Mouse (Mus musculus) heart, embryonic 14.5 days (tissue): ENCODE results near the gene Tdrd3. TPM values are rescaled to one million over a fixed set of nuclear protein-coding genes. Genes with fewer than 3 reads are reported as not detected.
A peak's percentile ranks its signal among the peaks of the same experiment; 100 is the strongest.

Experiments used
- ATAC-seq: fragments of 200-750 bp; cut with Nextera tagmentation; 2 replicates; pipeline ENCODE4 v1.8.0; 2017; ENCODE audit warnings: low read depth, moderate TSS enrichment; ENCODE audit not compliant: insufficient number of reproducible peaks, insufficient read depth, low FRiP score
- H3K27ac ChIP-seq, 2 experiments: fragments of 200-500 bp in 1 of 2; fragments of 300-500 bp in 1 of 2; sonication (generic) in 1 of 2; replicated peaks in 1 of 2; 2 replicates each; pipeline ENCODE4 v1.5.1; 2012 to 2014; ENCODE audit warnings: low read depth in 2 of 2, low read length in 2 of 2, control low read depth in 1 of 2, mild to moderate bottlenecking in 1 of 2, mixed read lengths in 1 of 2; ENCODE audit not compliant: control insufficient read depth in 1 of 2, insufficient read depth in 1 of 2
- H3K27me3 ChIP-seq: fragments of 300-500 bp; sonication (generic); 2 replicates; pipeline ENCODE4 v1.6.1; 2014; ENCODE audit warnings: mild to moderate bottlenecking, low read length, control low read depth; ENCODE audit not compliant: control insufficient read depth, insufficient read depth
- H3K36me3 ChIP-seq: fragments of 300-500 bp; sonication (generic); 2 replicates; pipeline ENCODE4 v1.6.1; 2014; ENCODE audit warnings: mild to moderate bottlenecking, control low read depth, low read length, mixed read lengths; ENCODE audit not compliant: control insufficient read depth, insufficient read depth
- H3K4me1 ChIP-seq, 2 experiments: fragments of 200-500 bp in 1 of 2; fragments of 300-500 bp in 1 of 2; sonication (generic) in 1 of 2; 2 replicates each; pipeline ENCODE4 v1.6.1; 2012 to 2014; ENCODE audit warnings: low read length in 2 of 2, control low read depth in 1 of 2, mixed read lengths in 1 of 2; ENCODE audit not compliant: control insufficient read depth in 2 of 2, insufficient read depth in 2 of 2
- H3K4me2 ChIP-seq: fragments of 300-500 bp; sonication (generic); 2 replicates; pipeline ENCODE4 v1.6.1; 2014; ENCODE audit warnings: mild to moderate bottlenecking, low read length
- H3K4me3 ChIP-seq, 2 experiments: fragments of 200-500 bp in 1 of 2; fragments of 300-500 bp in 1 of 2; sonication (generic) in 1 of 2; 2 replicates each; pipeline ENCODE4 v1.5.1; 2012 to 2014; ENCODE audit warnings: low read length in 2 of 2, mild to moderate bottlenecking in 2 of 2, control low read depth in 1 of 2, low read depth in 1 of 2, moderate library complexity in 1 of 2; ENCODE audit not compliant: control insufficient read depth in 1 of 2, insufficient read depth in 1 of 2
- H3K9ac ChIP-seq: fragments of 300-500 bp; sonication (generic); 2 replicates; pipeline ENCODE4 v1.6.1; 2014; ENCODE audit warnings: mild to moderate bottlenecking, low read length
- H3K9me3 ChIP-seq: fragments of 300-500 bp; sonication (generic); 2 replicates; pipeline ENCODE4 v1.6.1; 2016; ENCODE audit warnings: low read length, control low read depth; ENCODE audit not compliant: control insufficient read depth
- WGBS: fragments of 180-500 bp; shearing (Covaris S2); extraction: QIAGEN DNeasy Blood & Tissue Kit; methylation state at CpG from one replicate; pipeline ENCODE4 v1.1.7; 2014; 5-methylcytosine and 5-hydroxymethylcytosine counted together
- polyA plus RNA-seq: library from polyadenylated mRNA; unstranded; fragments of >200 nt; fragmentation: Nextera tagmentation; extraction: Ambion mirVana; gene quantifications from 2 replicates; pipeline ENCODE4 v1.2.1, GENCODE M21; 2014

Tdrd3 gene
- polyA plus RNA-seq, 1 experiment from 2014 or later = 24.2 TPM

- no peak for ATAC-seq
- Histone ChIP-seq H3K36me3 (no peaks in the 10 kb centered on the region), H3K27me3 (no peaks in the 10 kb centered on the region), H3K4me2 (peak overlapping the region; percentile 72), H3K4me3 (peak overlapping the region; percentile 28 to 39), H3K27ac (no peak overlapping the region), H3K4me1 (peaks cover 4 to 6% of the 10 kb centered on the region in 2 experiments; a peak in 2 of 4 replicates), H3K9ac (peak overlapping the region; percentile 14; the same call in 1 of the 2 replicates), H3K9me3 (no peaks in the 10 kb centered on the region)
- WGBS = 18% methylated on average over 20 of the region's 20 CpGs
These were observed 151.4 kb downstream of the Tdrd3 start for GRCm38 (mm10) chr14:87567626-87568446.

DNA sequence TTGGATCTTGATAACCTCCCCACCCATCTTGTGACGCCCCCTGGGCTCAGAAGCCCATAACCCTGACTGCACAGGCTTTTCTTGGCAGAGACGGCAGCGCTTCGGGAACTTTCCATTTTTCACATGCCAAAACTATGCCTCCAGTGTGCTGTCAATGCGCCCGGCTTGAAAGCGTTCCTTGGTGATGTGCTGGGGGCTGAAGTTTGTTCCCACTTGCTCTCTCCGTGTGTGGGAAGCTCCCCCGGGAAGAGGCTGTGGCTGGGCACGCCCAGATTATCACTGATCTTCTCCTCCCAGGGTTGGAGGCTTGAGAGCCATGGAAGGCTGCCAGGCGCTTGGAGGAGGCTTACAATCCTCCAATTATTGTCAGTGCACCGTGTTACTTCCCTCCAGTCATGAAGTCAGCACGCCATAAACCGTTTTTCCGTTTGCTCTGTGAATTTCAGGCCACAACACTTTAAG, 152.0 kb downstream of the Tdrd3 start:
- Histone ChIP-seq H3K9ac (0 out of 2 replicates have a peak overlapping the region, but pooled peaks have one; percentile 14), H3K4me3 (peak overlapping the region; percentile 28 to 39), H3K4me2 (peak overlapping the region; percentile 72), H3K27me3 (no peaks in the 10 kb centered on the region), H3K9me3 (no peaks in the 10 kb centered on the region), H3K36me3 (no peaks in the 10 kb centered on the region), H3K27ac (no peak overlapping the region), H3K4me1 (peaks cover 4 to 6% of the 10 kb centered on the region in 2 experiments; a peak in 2 of 4 replicates)
- 14% methylated on average over 15 of the region's 15 CpGs for WGBS
- no peak for ATAC-seq

DNA sequence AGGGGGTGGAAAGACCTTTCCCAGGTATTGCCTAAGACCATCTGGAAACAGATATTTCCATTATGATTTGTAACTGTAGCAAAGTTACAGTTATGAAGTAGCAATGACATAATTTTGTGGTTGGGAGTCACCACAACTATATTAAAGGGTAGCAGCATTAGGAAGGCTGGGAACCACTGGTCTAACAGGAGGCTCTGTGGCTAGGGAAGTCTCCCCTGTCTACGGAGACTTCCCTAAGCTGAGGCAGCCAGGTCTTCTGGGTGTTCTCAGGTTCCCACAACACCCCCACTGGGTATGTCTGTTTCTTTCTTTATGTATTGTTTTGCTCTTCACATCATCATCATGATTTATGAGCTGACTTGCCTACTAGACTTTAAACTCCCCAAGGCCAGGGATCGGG, 153.0 kb downstream of the Tdrd3 start:
- Histone ChIP-seq H3K9ac (no peak overlapping the region), H3K9me3 (no peaks in the 10 kb centered on the region), H3K4me2 (no peak overlapping the region), H3K4me3 (no peak overlapping the region), H3K27me3 (no peaks in the 10 kb centered on the region), H3K4me1 (peaks cover 4 to 6% of the 10 kb centered on the region in 2 experiments; a peak in 2 of 4 replicates), H3K27ac (no peak overlapping the region), H3K36me3 (no peaks in the 10 kb centered on the region)
- 86% methylated on average over 2 of the region's 2 CpGs for WGBS
- no peak for ATAC-seq

GRCm38 (mm10) chr14:87572453-87572852, 156.0 kb downstream of the Tdrd3 start:
- Histone ChIP-seq H3K4me1 (peaks cover 4 to 6% of the 10 kb centered on the region in 2 experiments; a peak in 2 of 4 replicates), H3K4me3 (no peak overlapping the region), H3K9me3 (no peaks in the 10 kb centered on the region), H3K36me3 (no peaks in the 10 kb centered on the region), H3K27me3 (no peaks in the 10 kb centered on the region), H3K4me2 (no peak overlapping the region), H3K9ac (no peak overlapping the region), H3K27ac (no peak overlapping the region)
- ATAC-seq = no peak
- 49% methylated on average over 5 of the region's 5 CpGs for WGBS

DNA sequence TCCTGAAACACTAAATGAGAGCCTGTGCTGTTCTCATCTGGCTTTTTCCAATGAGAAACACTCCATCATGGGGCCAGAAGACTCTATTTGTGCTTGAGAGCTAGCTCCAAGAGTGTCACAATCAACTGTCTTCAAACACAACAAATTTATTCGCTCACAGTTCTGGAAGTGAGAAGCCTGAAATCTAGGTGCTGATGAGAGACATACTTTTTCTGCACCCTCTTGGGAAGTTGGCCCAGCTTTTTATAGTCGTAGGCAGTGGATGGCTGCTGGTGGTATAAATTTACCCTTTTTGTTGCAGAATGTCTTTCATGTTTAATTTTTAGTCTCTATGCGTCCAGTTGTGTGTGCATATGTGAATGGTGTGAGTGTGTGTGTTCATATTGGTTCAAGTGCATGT, 166.2 kb downstream of the Tdrd3 start:
- ATAC-seq = no peak
- H3K9ac ChIP-seq = no peak overlapping the region
- no peak overlapping the region for H3K27ac ChIP-seq
- H3K9me3 ChIP-seq = no peaks in the 10 kb centered on the region
- H3K36me3 ChIP-seq = no peaks in the 10 kb centered on the region
- no peaks in the 10 kb centered on the region for H3K4me1 ChIP-seq
- H3K4me2 ChIP-seq = no peak overlapping the region
- 77% methylated on average over 3 of the region's 3 CpGs for WGBS
- H3K27me3 ChIP-seq = no peaks in the 10 kb centered on the region
- H3K4me3 ChIP-seq = no peak overlapping the region
